Mouse (Mus musculus): ENCODE data around the gene Selenom.
A peak's percentile ranks its signal among the peaks of the same experiment; 100 is the strongest.

DNA sequence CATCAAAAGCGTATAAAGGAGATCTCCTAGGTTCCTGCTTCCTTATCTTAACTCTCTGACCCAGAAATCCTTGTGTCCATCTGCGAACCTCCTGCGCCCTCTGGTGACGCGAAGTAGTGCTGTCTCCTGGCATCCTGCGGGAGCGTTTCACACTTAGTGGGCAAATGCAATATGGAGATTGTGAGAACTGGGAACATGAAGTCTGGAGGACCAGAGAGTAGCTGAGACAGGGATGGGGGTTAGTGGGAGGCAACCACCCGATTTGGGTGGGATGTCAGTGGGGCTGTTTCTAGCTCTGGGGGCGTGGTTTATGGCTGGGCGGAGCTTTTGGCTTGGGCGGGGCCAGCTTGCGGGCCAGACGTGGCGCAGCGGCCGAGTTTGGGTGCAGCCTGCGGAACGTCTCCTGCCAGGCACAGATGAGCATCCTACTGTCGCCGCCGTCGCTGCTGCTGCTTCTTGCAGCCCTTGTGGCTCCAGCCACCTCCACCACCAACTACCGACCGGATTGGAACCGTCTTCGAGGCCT is at the start of gene Selenom:
- TF ChIP-seq POLR2A (IDR thresholded peaks at IDR 0.05; ENCODE audit: control insufficient read depth, low read depth, low read length) (peak; percentile 76), CTCF (IDR thresholded peaks at IDR 0.05; ENCODE audit: control insufficient read depth, insufficient read depth, insufficient replicate concordance, low read depth, low read length) (peak; percentile 73; the same call in 1 of the 2 replicates)

All from testis, adult 2 months (tissue).